Mouse (Mus musculus) liver, embryonic 15.5 days (tissue): ENCODE data around the gene Slc13a5. TPM values are rescaled to one million over a fixed set of nuclear protein-coding genes. Genes with fewer than 3 reads are reported as not detected.

Experiments used
- ATAC-seq: fragments of 200-750 bp; cut with Nextera tagmentation; 2 replicates; pipeline ENCODE4 v1.8.0; 2017; ENCODE audit warnings: moderate number of reproducible peaks, mild to moderate bottlenecking, moderate library complexity; ENCODE audit not compliant: insufficient read depth
- H3K27ac ChIP-seq: fragments of 300-500 bp; sonication (generic); replicated peaks from 2 replicates; pipeline ENCODE4 v1.5.1; 2015; ENCODE audit warnings: mild to moderate bottlenecking, inconsistent platforms
- H3K27me3 ChIP-seq: fragments of 300-500 bp; sonication (generic); 2 replicates; pipeline ENCODE4 v1.6.1; 2015; ENCODE audit warnings: mild to moderate bottlenecking, inconsistent platforms
- H3K36me3 ChIP-seq: fragments of 300-500 bp; sonication (generic); replicated peaks from 2 replicates; pipeline ENCODE4 v1.6.1; 2015; ENCODE audit warnings: moderate library complexity, mild to moderate bottlenecking, inconsistent platforms
- H3K4me1 ChIP-seq: fragments of 300-500 bp; sonication (generic); replicated peaks from 2 replicates; pipeline ENCODE4 v1.6.1; 2015; ENCODE audit warnings: inconsistent platforms
- H3K4me2 ChIP-seq: fragments of 300-500 bp; sonication (generic); 2 replicates; pipeline ENCODE4 v1.6.1; 2015; ENCODE audit warnings: moderate library complexity, mild to moderate bottlenecking, inconsistent platforms
- H3K4me3 ChIP-seq: fragments of 300-500 bp; sonication (generic); replicated peaks from 2 replicates; pipeline ENCODE4 v1.5.1; 2015; ENCODE audit warnings: mild to moderate bottlenecking, inconsistent platforms
- H3K9ac ChIP-seq: fragments of 300-500 bp; sonication (generic); 2 replicates; pipeline ENCODE4 v1.6.1; 2015; ENCODE audit warnings: moderate library complexity, mild to moderate bottlenecking, inconsistent platforms
- H3K9me3 ChIP-seq: fragments of 300-500 bp; sonication (generic); replicated peaks from 2 replicates; pipeline ENCODE4 v1.6.1; 2016; ENCODE audit warnings: inconsistent platforms
- WGBS: fragments of 180-500 bp; shearing (Covaris S2); methylation state at CpG from one replicate; pipeline ENCODE4 v1.1.7; 2015; ENCODE audit warnings: mixed read lengths; ENCODE audit not compliant: insufficient replicate concordance; 5-methylcytosine and 5-hydroxymethylcytosine counted together
- polyA plus RNA-seq: library from polyadenylated mRNA; unstranded; fragments of >200 nt; fragmentation: Nextera tagmentation; extraction: Ambion mirVana; gene quantifications from 2 replicates; pipeline ENCODE4 v1.2.1, GENCODE M21; 2015

Gene Slc13a5
- not detected in 2 replicates for polyA plus RNA-seq

DNA sequence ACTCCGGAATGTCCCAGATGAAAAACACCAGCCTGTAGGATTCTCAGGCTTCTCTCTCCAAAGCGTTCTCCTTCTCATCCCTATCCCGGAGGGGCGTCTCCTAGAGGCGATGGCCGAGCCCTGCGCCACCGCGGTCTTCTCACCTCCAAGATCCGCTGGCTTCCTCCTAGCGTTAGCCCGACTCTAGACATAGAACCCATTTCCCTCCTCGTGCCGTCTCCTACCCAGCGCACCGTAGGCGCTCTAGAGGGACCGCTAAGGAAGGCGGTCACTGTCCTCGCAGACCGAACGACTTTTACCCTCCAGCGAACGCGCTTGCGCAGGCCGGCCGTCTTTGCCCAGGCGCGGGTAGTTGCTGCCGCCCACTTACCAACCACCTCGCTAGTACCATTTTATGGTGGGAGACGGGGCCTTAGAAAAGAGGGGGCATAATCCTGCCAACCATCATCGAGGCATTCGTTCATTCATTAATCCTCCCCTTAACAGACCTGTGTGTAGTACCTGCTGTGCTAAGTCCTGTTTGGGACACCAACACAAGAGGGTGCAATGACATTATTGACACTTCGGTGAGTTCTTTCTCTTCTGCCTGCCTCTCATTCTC, at the start of gene Slc13a5:
Slc13a5 (minus strand) TSS at position 263 of the 601 bp plus-strand sequence.
- WGBS = 4% methylated on average over 36 of the region's 36 CpGs
- Histone ChIP-seq H3K9ac (no peak within 1 kb of the TSS), H3K27ac (no peak within 1 kb of the TSS), H3K4me3 (peak within 1 kb of the TSS; percentile 33), H3K27me3 (peaks cover 61% of the 10 kb centered on the region), H3K4me2 (peak within 1 kb of the TSS; percentile 62), H3K36me3 (no peaks in the 10 kb centered on the region), H3K9me3 (no peaks in the 10 kb centered on the region), H3K4me1 (peaks cover 10% of the 10 kb centered on the region)
- ATAC-seq = no peak

DNA sequence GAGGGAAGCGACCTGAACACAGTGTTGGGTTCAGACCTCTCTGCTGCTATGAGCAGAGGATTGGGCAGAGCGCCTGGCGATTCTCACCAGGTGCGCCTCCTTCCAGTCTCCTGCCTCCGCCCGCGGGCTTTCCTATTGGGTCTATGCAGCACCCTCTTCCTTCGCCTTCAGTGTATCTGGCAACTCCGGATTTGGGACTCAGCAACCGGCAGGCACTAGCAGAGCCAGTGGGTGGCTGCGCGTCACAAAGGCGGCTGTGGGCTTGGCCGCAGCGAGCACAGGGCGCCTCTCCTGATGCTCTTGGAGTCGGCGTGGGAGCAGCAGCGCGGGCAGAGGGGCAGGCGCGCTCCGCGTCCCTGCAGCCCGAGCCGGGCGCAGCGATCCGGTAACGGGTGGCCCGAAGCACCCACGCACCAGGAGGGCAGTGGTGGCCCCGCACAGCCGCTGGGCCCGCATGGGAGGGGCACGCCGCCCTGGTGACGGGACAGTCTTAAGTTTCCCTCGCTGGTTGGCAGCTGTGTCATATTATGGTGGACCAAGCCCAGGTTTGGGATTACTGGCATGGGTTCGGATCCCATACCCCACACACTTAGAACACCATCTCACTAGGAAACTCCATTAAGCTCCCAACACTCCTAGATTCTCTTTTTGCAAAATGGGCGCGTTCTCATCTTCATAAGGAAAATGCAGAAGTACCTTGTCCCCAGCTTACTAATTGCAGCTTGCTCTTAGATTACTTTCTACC, 47.3 kb upstream of the Slc13a5 start, which contains the start of gene Fbxo39:
Fbxo39 (plus strand) TSS at position 294 of the 745 bp plus-strand sequence.
- no peak within 1 kb of the TSS for H3K9ac ChIP-seq
- WGBS = 9% methylated on average over 42 of the region's 42 CpGs
- no peaks in the 10 kb centered on the region for H3K4me1 ChIP-seq
- peaks cover 47% of the 10 kb centered on the region for H3K27me3 ChIP-seq
- H3K4me2 ChIP-seq = no peak within 1 kb of the TSS
- H3K4me3 ChIP-seq = no peak within 1 kb of the TSS
- no peak within 1 kb of the TSS for H3K27ac ChIP-seq
- no peak for ATAC-seq
- no peaks in the 10 kb centered on the region for H3K9me3 ChIP-seq
- no peaks in the 10 kb centered on the region for H3K36me3 ChIP-seq

DNA sequence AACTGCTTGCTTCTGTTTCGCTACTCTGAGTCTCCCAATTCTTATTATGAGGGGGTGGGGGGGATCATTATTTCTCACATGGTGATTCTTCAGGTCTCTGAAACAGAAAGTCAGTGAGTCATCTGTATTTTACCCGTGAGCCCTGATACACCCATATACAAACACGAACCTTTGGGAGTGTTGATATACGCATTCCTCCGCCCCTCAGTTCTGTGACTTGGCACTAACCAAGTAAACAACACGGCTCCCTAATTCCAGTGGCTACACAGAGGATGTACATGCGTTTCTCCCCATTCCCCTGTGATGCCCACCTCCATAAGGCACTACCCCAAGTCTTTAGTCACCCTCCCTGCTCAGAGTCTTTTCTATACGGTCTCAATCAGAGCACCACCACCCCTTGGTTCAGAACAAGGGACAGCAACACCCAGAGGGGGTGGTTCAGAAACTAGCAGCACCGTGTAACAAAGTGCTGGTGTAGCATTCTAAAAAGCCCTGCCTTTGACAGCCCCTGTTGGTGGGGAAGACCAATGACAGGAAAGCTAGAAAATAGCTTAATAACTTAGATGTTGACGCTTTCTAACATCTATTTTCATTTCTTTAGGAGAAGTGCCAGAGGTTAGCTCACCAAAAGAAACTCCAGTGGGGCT, 44.5 kb upstream of the Slc13a5 start:
- ATAC-seq = no peak
- 60% methylated on average over 10 of the region's 10 CpGs for WGBS
- Histone ChIP-seq H3K9me3 (no peaks in the 10 kb centered on the region), H3K4me2 (no peak overlapping the region), H3K36me3 (no peaks in the 10 kb centered on the region), H3K27me3 (peaks cover 30% of the 10 kb centered on the region), H3K4me1 (no peaks in the 10 kb centered on the region), H3K27ac (no peak overlapping the region), H3K9ac (no peak overlapping the region), H3K4me3 (no peak overlapping the region)

DNA sequence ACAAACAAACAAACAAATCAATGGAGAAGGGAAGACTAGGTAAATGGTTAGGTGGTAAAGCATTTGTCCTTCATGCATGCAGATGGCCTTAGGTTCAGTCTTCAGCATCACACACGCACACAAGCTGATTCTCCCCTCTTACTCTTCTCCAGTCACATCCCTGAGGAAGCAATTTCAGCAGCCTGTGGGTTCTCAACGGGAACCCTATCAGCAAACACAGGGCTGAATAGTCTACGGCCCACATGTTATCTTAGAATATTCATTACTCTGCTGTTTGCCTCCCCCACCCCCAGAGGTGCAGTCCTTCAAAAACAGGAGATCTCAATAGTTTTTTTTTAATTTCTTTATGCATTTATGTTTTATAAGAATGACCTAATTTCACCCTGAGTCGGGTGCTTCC, 43.5 kb upstream of the Slc13a5 start:
- Histone ChIP-seq H3K27ac (no peak overlapping the region), H3K9ac (no peak overlapping the region), H3K27me3 (peaks cover 24% of the 10 kb centered on the region), H3K9me3 (no peaks in the 10 kb centered on the region), H3K4me3 (no peak overlapping the region), H3K36me3 (no peaks in the 10 kb centered on the region), H3K4me1 (no peaks in the 10 kb centered on the region), H3K4me2 (no peak overlapping the region)
- no peak for ATAC-seq
- 31% methylated on average over 4 of the region's 4 CpGs for WGBS

DNA sequence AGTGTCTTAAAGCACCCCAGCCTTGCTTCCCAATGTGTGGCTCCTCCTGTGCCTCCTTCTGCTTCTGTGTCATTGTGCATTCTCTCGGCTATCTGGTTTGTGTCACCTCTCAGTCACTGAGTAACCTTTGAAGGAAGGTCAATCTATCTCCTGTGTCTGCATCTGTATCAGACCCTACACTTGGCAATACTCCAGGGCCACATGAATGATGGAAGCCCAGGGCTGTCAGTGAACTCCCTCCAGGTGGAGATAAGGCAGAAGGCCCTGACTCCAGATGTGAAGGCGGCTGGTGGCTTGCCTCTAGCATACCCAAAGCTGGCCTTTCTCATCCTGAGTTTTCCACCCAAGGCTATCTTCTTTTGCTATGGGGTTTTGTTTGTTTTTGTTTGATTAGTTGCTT, 42.0 kb upstream of the Slc13a5 start:
- ATAC-seq = no peak
- H3K9me3 ChIP-seq = no peaks in the 10 kb centered on the region
- peaks cover 9% of the 10 kb centered on the region for H3K27me3 ChIP-seq
- WGBS = 24% methylated on average over 2 of the region's 2 CpGs
- no peak overlapping the region for H3K27ac ChIP-seq
- H3K9ac ChIP-seq = no peak overlapping the region
- no peak overlapping the region for H3K4me2 ChIP-seq
- H3K4me1 ChIP-seq = no peaks in the 10 kb centered on the region
- no peak overlapping the region for H3K4me3 ChIP-seq
- H3K36me3 ChIP-seq = no peaks in the 10 kb centered on the region

DNA sequence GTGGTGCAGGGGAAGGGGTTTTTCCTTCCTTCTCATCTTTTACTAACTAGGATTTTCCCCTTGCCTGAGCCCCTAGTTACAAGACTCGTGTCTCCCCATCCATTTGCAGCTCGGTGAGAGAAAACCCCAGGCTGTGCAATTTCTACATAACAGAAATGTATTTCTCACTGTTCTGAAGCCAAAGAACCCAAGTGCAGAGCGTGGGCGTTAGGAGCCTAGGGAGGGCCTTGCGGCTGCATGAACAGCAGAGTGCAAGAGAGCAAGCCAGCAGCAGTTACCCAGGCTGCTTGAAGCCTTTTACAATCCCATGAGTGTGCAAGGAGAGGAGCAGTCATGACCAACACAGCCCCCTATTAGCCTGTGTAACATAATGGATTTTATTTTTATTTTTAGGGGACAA, 40.4 kb upstream of the Slc13a5 start:
- Histone ChIP-seq H3K9ac (no peak overlapping the region), H3K36me3 (no peaks in the 10 kb centered on the region), H3K27me3 (no peaks in the 10 kb centered on the region), H3K9me3 (no peaks in the 10 kb centered on the region), H3K4me2 (no peak overlapping the region), H3K27ac (no peak overlapping the region), H3K4me1 (no peaks in the 10 kb centered on the region), H3K4me3 (no peak overlapping the region)
- no peak for ATAC-seq
- 63% methylated on average over 5 of the region's 5 CpGs for WGBS

DNA sequence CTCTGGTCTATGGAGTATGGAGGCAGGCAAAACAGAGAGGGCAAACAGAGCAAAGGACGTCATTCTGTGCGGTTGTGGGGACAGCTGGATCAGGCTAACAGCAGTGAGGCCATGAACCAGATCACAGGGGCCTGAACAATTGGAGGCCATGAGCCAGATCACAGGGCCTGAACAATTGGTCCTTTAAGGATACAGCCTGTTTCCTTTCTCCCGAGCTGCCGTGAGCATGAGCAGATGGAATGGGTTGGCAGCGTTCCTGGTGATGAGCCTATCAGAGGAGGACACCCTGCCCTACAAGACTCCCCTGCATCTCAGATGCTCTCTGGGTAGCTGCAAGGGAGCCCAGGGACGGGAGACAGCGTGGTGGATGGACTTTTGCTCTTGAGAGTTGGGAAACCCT, 35.2 kb upstream of the Slc13a5 start:
- Histone ChIP-seq H3K4me1 (peaks cover 10% of the 10 kb centered on the region; the same call in 1 of the 2 replicates), H3K4me2 (peak overlapping the region; percentile 47), H3K4me3 (peak overlapping the region; percentile 42), H3K9ac (no peak overlapping the region), H3K36me3 (no peaks in the 10 kb centered on the region), H3K27ac (no peak overlapping the region), H3K27me3 (no peaks in the 10 kb centered on the region), H3K9me3 (no peaks in the 10 kb centered on the region)
- WGBS = 62% methylated on average over 7 of the region's 7 CpGs
- no peak for ATAC-seq

DNA sequence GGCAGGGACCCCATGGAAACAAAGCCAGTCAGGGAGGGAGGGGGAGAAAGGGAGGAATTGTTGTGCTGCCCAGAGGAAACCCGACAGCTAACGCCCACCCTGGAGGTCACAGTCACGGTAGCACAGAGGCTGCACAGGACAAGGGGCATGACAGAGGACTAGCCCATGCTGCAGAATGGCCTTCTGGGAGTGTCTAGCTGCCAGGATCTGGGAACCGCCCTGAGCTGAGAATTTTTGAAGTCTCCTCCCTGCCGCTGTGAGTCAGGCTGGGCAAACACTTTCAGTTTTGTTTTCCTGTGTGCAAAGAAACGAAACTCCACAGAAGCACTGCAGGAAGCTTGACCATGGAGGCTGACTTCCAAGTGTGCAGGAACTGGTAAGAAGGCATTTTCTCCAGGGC, 34.3 kb upstream of the Slc13a5 start, which contains the start of gene Xaf1:
Xaf1 (plus strand) TSS at position 296 of the 400 bp plus-strand sequence.
- 2% methylated on average over 6 of the region's 6 CpGs for WGBS
- no peaks in the 10 kb centered on the region for H3K9me3 ChIP-seq
- peak; percentile 49; the same call in 1 of the 2 replicates for ATAC-seq
- H3K4me3 ChIP-seq = peak within 1 kb of the TSS; percentile 42
- H3K9ac ChIP-seq = no peak within 1 kb of the TSS
- H3K27ac ChIP-seq = no peak within 1 kb of the TSS
- H3K4me1 ChIP-seq = peaks cover 10% of the 10 kb centered on the region; the same call in 1 of the 2 replicates
- peak within 1 kb of the TSS; percentile 47 for H3K4me2 ChIP-seq
- no peaks in the 10 kb centered on the region for H3K27me3 ChIP-seq
- H3K36me3 ChIP-seq = no peaks in the 10 kb centered on the region

DNA sequence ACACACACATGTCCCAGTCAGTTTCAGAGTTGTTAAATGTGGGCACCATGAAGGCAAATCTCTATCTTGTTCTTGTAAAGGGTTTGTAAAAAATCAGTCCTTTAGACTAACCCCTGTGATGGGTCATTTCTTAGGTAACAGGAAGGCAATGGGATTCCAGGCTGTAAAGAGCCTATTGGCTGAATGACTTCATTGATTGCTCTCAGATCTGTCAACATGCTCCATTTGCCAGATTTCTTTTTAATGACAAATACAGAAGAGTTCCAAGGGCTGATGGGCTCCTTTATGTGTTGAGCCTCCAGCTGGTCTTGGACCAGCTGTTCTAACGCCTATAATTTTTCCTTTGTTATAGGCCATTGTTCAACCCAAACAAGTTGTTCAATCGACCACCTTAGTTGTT, 26.1 kb upstream of the Slc13a5 start:
- 62% methylated on average over 2 of the region's 2 CpGs for WGBS
- H3K4me3 ChIP-seq = no peak overlapping the region
- no peak for ATAC-seq
- H3K27me3 ChIP-seq = no peaks in the 10 kb centered on the region
- H3K9me3 ChIP-seq = no peaks in the 10 kb centered on the region
- H3K27ac ChIP-seq = no peak overlapping the region
- no peak overlapping the region for H3K9ac ChIP-seq
- H3K4me2 ChIP-seq = no peak overlapping the region
- H3K36me3 ChIP-seq = no peaks in the 10 kb centered on the region
- no peaks in the 10 kb centered on the region for H3K4me1 ChIP-seq

DNA sequence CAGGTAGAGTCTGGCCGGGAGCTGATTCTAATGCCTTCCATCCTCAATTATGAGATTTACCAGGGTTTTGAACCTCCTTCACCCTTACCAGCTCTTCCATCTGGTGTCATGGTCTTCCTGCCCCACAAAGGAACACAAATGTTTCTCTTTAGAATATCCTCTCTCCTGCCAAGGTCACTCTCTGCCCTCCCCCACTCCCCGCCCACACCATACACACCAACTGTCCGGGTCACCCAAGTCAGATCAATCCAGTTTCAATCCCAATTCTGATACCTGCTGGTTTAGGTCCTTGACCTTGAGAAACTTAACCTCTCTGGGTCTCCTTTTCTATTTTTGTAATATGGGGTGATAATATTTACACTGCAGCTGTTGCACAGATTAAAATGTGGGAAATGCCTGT, 20.5 kb upstream of the Slc13a5 start:
- Histone ChIP-seq H3K9me3 (no peaks in the 10 kb centered on the region), H3K9ac (no peak overlapping the region), H3K27ac (no peak overlapping the region), H3K4me1 (no peaks in the 10 kb centered on the region), H3K36me3 (no peaks in the 10 kb centered on the region), H3K27me3 (no peaks in the 10 kb centered on the region), H3K4me3 (no peak overlapping the region), H3K4me2 (no peak overlapping the region)
- 62% methylated on average over 3 of the region's 3 CpGs for WGBS
- ATAC-seq = no peak

DNA sequence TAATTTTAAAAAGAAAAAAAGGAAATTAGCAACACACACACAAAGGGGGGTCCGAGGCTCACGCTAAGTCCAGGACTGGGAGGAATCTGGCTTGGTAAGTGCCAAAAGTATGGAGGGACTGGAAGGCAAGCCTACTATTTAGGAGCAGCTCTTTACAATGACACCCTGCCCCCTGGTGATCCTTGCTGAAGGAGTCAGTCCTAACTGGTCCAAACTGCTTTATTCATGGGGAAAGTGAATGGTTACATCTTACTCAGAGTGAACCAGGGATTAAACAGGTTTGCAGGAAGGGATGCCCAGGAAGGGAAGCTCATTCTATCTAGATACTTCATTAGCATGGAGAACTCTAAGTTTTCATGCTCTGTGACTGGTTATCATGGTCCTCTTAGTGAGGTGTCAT, 20.1 kb upstream of the Slc13a5 start:
- H3K4me1 ChIP-seq = no peaks in the 10 kb centered on the region
- no peaks in the 10 kb centered on the region for H3K36me3 ChIP-seq
- 68% methylated on average over 2 of the region's 2 CpGs for WGBS
- no peak overlapping the region for H3K4me2 ChIP-seq
- H3K27ac ChIP-seq = no peak overlapping the region
- H3K9ac ChIP-seq = no peak overlapping the region
- no peak for ATAC-seq
- no peaks in the 10 kb centered on the region for H3K27me3 ChIP-seq
- no peak overlapping the region for H3K4me3 ChIP-seq
- H3K9me3 ChIP-seq = no peaks in the 10 kb centered on the region
